12 mouse cellular contexts compared by ENCODE assay signal in the genomic region with DNA sequence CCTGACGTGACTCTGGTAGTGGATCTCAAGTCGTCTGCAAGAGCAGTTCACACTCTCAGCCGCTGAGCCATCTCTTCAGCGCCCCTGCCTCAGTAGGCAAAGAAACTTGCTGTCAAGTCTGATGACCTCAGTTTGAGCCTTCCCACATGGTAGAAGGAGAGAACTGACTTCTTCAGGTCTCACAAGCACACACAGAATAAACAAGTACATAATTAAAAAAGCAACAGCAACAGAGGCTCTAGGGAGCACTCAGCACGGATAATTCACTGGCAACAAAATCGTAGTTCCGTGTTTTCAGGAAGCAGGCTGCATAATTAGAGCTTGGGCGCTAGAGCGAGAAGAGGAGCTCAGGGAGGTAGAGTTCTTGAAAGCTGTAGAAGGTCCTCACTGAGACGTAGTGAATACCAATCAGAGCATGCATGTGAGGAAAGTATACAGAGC.
DNase-seq lines count a peak whose midpoint lies in the region; ATAC-seq and TF ChIP-seq lines count a peak whose summit lies in the region.
"Had no signal": no experiment of that assay in that cellular context is flagged by ENCODE, and none has a peak within 500 bp of the region (broad histone marks: within the 10 kb centered on the region; RNA-seq: fewer than 3 reads in every experiment).

No protein-coding gene starts in this region.

- no peak for TF ChIP-seq CTCF in layer of hippocampus, adult 2 months (conservative IDR thresholded peaks at IDR 0.05)
- TF ChIP-seq CTCF in brain, embryonic 14.5 days (IDR thresholded peaks at IDR 0.05; ENCODE audit: borderline replicate concordance, extremely low read depth, insufficient read depth, insufficient read length), result no peak

- no peak overlapping the region for H3K4me2 ChIP-seq in embryonic facial prominence, embryonic 14.5 days (ENCODE audit: low read depth, low read length)
- H3K4me2 ChIP-seq: heart, embryonic 13.5 days had no signal

- H3K27me3 ChIP-seq in embryonic facial prominence, embryonic 14.5 days (replicated peaks; ENCODE audit: control insufficient read depth, insufficient read depth, low read length), result no peaks in the 10 kb centered on the region
- no peaks in the 10 kb centered on the region for H3K27me3 ChIP-seq in embryonic facial prominence, embryonic 10.5 days (replicated peaks; ENCODE audit: low read depth, poor library complexity, severe bottlenecking)
- H3K27me3 ChIP-seq: heart, embryonic 13.5 days; megakaryocyte, embryonic 14.5 days had no signal

- peak; percentile 12; the same call in 1 of the 2 replicates for ATAC-seq in embryonic facial prominence, embryonic 14.5 days (ENCODE audit: low read depth)
- peak; percentile 61 for ATAC-seq in megakaryocyte progenitor cell, adult 5-6 weeks (replicated peaks; ENCODE audit: poor library complexity)

- no peak overlapping the region for H3K27ac ChIP-seq in embryonic facial prominence, embryonic 14.5 days (replicated peaks; ENCODE audit: low read depth, low read length)
- H3K27ac ChIP-seq in embryonic facial prominence, embryonic 10.5 days (replicated peaks), result no peak overlapping the region
- peak overlapping the region; percentile 76 for H3K27ac ChIP-seq in layer of hippocampus, adult 2 months
- H3K27ac ChIP-seq: heart, embryonic 13.5 days had no signal

- H3K9ac ChIP-seq in embryonic facial prominence, embryonic 14.5 days (ENCODE audit: low read depth, low read length), result no peak overlapping the region
- H3K9ac ChIP-seq: heart, embryonic 13.5 days had no signal

- DNase-seq in embryonic facial prominence, embryonic 14.5 days (ENCODE audit: low spot score), result no peak
- DNase-seq in embryonic facial prominence, embryonic 10.5 days (ENCODE audit: low spot score), result no peak
- DNase-seq in layer of hippocampus, adult 2 months (ENCODE audit: low spot score in 2 of 2), result no peak
- no peak for DNase-seq in layer of hippocampus, adult 11-12 months (ENCODE audit: low spot score)
- peak; percentile 65 for DNase-seq in brain, embryonic 14.5 days (ENCODE audit: low read depth)
- no peak for DNase-seq in spleen, postnatal 4 days (ENCODE audit: low spot score in 2 of 2)
- no peak for DNase-seq in embryo, embryonic 11 days
- DNase-seq: cerebellum, postnatal 36 days; kidney, postnatal 36 days had no signal

- no peaks in the 10 kb centered on the region for H3K9me3 ChIP-seq in embryonic facial prominence, embryonic 14.5 days (ENCODE audit: control insufficient read depth, low read length)
- H3K9me3 ChIP-seq in embryonic facial prominence, embryonic 10.5 days, result no peaks in the 10 kb centered on the region
- H3K9me3 ChIP-seq: heart, embryonic 13.5 days; megakaryocyte, embryonic 14.5 days had no signal

- H3K4me1 ChIP-seq in embryonic facial prominence, embryonic 14.5 days (ENCODE audit: control insufficient read depth, insufficient read depth, low read length), result peaks cover 18% of the 10 kb centered on the region
- H3K4me1 ChIP-seq in embryonic facial prominence, embryonic 10.5 days, result peaks cover 34% of the 10 kb centered on the region

- TF ChIP-seq POLR2A in brain, embryonic 14.5 days (IDR thresholded peaks at IDR 0.05; ENCODE audit: borderline replicate concordance, extremely low read depth, insufficient read depth, insufficient read length, poor library complexity, severe bottlenecking), result no peak

- 49% methylated on average over 10 of the region's 10 CpGs for WGBS in embryonic facial prominence, embryonic 14.5 days
- whole genome bisulfite sequencing in embryonic facial prominence, embryonic 10.5 days, result 64% methylated on average over 10 of the region's 10 CpGs

- H3K4me3 ChIP-seq in embryonic facial prominence, embryonic 14.5 days (ENCODE audit: low read depth, low read length), result no peak overlapping the region
- no peak overlapping the region for H3K4me3 ChIP-seq in embryonic facial prominence, embryonic 10.5 days
- no peak overlapping the region for H3K4me3 ChIP-seq in layer of hippocampus, adult 2 months
- H3K4me3 ChIP-seq: heart, embryonic 13.5 days; megakaryocyte, embryonic 14.5 days had no signal

- no peaks in the 10 kb centered on the region for H3K36me3 ChIP-seq in embryonic facial prominence, embryonic 14.5 days (ENCODE audit: control insufficient read depth, insufficient read depth, low read length)
- no peaks in the 10 kb centered on the region for H3K36me3 ChIP-seq in embryonic facial prominence, embryonic 10.5 days (replicated peaks)
- H3K36me3 ChIP-seq: heart, embryonic 13.5 days had no signal
